Mouse (Mus musculus): Measurements from ENCODE around the gene Pi4ka. TPM values are rescaled to one million over a fixed set of nuclear protein-coding genes. Genes with fewer than 3 reads are reported as not detected.

Gene Pi4ka
- polyA plus RNA-seq, 2 experiments: 36.5 to 62.3 TPM

DNA sequence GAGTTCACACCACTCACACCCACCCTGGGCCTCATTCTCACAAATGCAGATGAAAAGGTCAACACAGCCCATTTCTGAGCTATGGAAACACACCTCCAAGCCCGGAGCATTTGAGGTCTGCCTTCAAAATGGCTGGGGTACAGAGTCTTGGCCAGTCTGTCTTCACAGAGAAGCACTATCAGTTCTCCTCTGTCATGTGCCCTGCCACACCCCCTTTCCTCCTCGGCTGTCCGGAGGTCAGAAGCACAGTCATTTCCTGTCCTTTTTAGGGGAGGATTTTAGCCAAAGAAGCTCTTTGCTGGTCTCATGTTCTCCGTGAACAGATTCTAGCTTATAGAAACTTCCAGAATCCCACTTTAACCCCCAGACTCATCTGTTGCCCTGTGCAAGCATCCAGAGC lies 4.1 kb upstream of the Pi4ka start:
- Histone ChIP-seq H3K27ac (replicated peaks; ENCODE audit: low read depth, low read length) (no peak overlapping the region), H3K4me3 (replicated peaks; ENCODE audit: low read length) (no peak overlapping the region)

DNA sequence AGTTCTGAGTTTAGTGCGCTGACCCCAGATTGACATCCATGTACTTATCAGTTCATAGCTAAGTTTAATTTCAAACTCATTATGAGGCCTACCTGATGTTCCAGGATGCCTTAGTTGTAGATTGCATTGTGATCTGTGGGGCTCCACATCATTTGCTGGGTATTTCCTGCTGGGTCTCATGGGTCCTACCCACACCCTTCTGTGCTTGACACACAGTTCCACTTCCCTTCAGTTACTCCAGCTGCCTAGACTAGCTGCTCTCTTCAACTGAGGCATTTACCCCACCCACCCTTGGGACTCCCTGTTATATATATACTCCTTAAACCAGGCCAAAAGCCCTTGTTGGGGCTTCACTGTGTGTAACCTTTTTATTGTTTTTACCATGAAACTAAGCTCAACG lies 2.9 kb upstream of the Pi4ka start:
- H3K4me2 ChIP-seq (replicated peaks; ENCODE audit: low read depth, low read length, severe bottlenecking): no peak overlapping the region
- DNase-seq (ENCODE audit: low spot score) (no peak), ATAC-seq (ENCODE audit: low FRiP score, low read depth) (no peak)
- no peak overlapping the region for H3K27ac ChIP-seq (replicated peaks; ENCODE audit: low read depth, low read length)
- no peak overlapping the region for H3K9ac ChIP-seq (ENCODE audit: low read depth, low read length, severe bottlenecking)
- WGBS: 81% methylated on average over 2 of the region's 2 CpGs
- peaks cover 8% of the 10 kb centered on the region; the same call in 1 of the 2 replicates for H3K4me1 ChIP-seq (ENCODE audit: control insufficient read depth, insufficient read depth, low read length)
- no peak for TF ChIP-seq POLR2A (IDR thresholded peaks at IDR 0.05; ENCODE audit: borderline replicate concordance, extremely low read depth, insufficient read depth, insufficient read length)
- H3K36me3 ChIP-seq (ENCODE audit: control insufficient read depth, insufficient read depth, low read length): no peaks in the 10 kb centered on the region; the same call in 1 of the 2 replicates
- H3K9me3 ChIP-seq (ENCODE audit: control insufficient read depth, low read length): no peaks in the 10 kb centered on the region
- no peaks in the 10 kb centered on the region for H3K27me3 ChIP-seq (ENCODE audit: control insufficient read depth, insufficient read depth, low read length)
- H3K4me3 ChIP-seq (replicated peaks; ENCODE audit: low read length): no peak overlapping the region

More for the DNA sequence above, 4.1 kb upstream of the Pi4ka start:
- ATAC-seq (ENCODE audit: low FRiP score, low read depth) (no peak), DNase-seq (ENCODE audit: low spot score) (no peak)
- no peak overlapping the region for H3K9ac ChIP-seq (ENCODE audit: low read depth, low read length, severe bottlenecking)
- H3K4me1 ChIP-seq (ENCODE audit: control insufficient read depth, insufficient read depth, low read length): no peaks in the 10 kb centered on the region
- no peaks in the 10 kb centered on the region; the same call in 1 of the 2 replicates for H3K36me3 ChIP-seq (ENCODE audit: control insufficient read depth, insufficient read depth, low read length)
- 59% methylated on average over 4 of the region's 4 CpGs for WGBS
- no peaks in the 10 kb centered on the region for H3K27me3 ChIP-seq (ENCODE audit: control insufficient read depth, insufficient read depth, low read length)
- H3K9me3 ChIP-seq (ENCODE audit: control insufficient read depth, low read length): no peaks in the 10 kb centered on the region
- H3K4me2 ChIP-seq (replicated peaks; ENCODE audit: low read depth, low read length, severe bottlenecking): no peak overlapping the region
- no peak for TF ChIP-seq POLR2A (IDR thresholded peaks at IDR 0.05; ENCODE audit: borderline replicate concordance, extremely low read depth, insufficient read depth, insufficient read length)

DNA sequence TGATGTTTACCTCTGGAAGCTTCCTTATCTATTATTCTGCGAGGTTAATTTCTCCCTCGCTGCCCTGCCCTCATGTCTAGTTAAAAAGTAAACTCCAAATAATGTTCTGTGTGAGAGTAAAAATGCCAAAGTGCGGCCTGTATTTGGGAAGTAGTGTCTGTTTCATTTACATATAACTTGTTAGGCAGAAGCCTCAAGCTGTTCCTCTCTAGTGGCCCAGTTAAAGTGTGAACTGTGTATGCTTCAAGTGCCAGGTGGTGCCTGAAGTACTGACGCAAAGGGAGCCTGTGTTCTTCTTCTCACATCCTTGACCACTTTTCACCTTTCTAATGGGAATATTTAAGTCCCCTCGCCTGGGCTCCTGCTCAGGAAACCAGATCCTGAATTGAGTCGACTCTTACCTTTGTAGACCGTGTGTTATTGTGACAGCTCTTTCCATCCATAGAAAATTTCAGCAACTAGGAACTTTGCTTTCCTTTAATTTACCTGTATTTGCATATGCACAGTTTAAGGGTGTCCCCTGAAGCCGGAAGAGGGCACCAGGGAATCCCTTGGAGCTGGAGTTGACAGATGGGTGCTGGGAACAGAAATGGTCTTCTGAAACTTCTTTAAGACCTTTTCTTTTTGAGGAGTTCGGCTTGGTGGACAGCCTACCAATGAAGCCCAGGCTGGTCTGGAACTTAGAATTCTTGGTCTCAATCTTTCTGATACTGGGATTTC lies 558 bp upstream of the Pi4ka start:
- DNase-seq (ENCODE audit: low spot score) (no peak), ATAC-seq (ENCODE audit: low FRiP score, low read depth) (no peak)
- peak overlapping the region; percentile 80 for H3K4me3 ChIP-seq (replicated peaks; ENCODE audit: low read length)
- no peak overlapping the region for H3K27ac ChIP-seq (replicated peaks; ENCODE audit: low read depth, low read length)
- peak overlapping the region; percentile 65 for H3K4me2 ChIP-seq (replicated peaks; ENCODE audit: low read depth, low read length, severe bottlenecking)
- no peaks in the 10 kb centered on the region for H3K9me3 ChIP-seq (ENCODE audit: control insufficient read depth, low read length)
- TF ChIP-seq POLR2A (IDR thresholded peaks at IDR 0.05; ENCODE audit: borderline replicate concordance, extremely low read depth, insufficient read depth, insufficient read length): no peak
- H3K9ac ChIP-seq (ENCODE audit: low read depth, low read length, severe bottlenecking): peak overlapping the region; percentile 79
- WGBS: 31% methylated on average over 9 of the region's 9 CpGs
- H3K27me3 ChIP-seq (ENCODE audit: control insufficient read depth, insufficient read depth, low read length): no peaks in the 10 kb centered on the region
- H3K36me3 ChIP-seq (ENCODE audit: control insufficient read depth, insufficient read depth, low read length): peaks cover 3% of the 10 kb centered on the region; the same call in 1 of the 2 replicates
- peaks cover 8% of the 10 kb centered on the region; the same call in 1 of the 2 replicates for H3K4me1 ChIP-seq (ENCODE audit: control insufficient read depth, insufficient read depth, low read length)

DNA sequence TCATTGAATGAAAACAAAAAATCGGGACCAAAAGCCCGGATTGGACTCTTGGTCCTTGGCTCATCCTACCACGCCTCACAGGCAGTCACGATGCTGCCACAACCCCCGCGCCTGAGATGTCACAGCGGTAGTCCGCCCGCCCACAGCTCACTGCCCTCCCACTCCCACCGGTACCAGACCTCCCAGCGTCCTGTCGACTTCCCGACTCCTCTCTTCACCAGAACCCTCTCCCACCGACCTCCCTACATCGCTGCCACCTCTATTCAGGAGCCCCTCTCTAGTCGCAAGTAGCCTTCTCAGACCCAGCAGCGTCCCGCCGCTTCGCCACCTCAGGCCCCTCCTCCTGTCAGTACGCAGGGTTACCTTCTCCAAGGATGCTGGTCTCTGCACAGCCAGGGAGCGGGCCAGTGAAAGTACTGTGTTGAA lies 830 bp downstream of the Pi4ka start:
- DNase-seq (ENCODE audit: low spot score): peak; percentile 34
- H3K4me1 ChIP-seq (ENCODE audit: control insufficient read depth, insufficient read depth, low read length): peaks cover 8% of the 10 kb centered on the region; the same call in 1 of the 2 replicates
- H3K27me3 ChIP-seq (ENCODE audit: control insufficient read depth, insufficient read depth, low read length): no peaks in the 10 kb centered on the region
- no peaks in the 10 kb centered on the region for H3K9me3 ChIP-seq (ENCODE audit: control insufficient read depth, low read length)
- H3K27ac ChIP-seq (replicated peaks; ENCODE audit: low read depth, low read length): peak overlapping the region; percentile 73
- no peak for TF ChIP-seq POLR2A (IDR thresholded peaks at IDR 0.05; ENCODE audit: borderline replicate concordance, extremely low read depth, insufficient read depth, insufficient read length)
- H3K36me3 ChIP-seq (ENCODE audit: control insufficient read depth, insufficient read depth, low read length): peaks cover 3% of the 10 kb centered on the region; the same call in 1 of the 2 replicates
- WGBS: under 1% methylated on average over 20 of the region's 22 CpGs
- H3K9ac ChIP-seq (ENCODE audit: low read depth, low read length, severe bottlenecking): peak overlapping the region; percentile 79
- peak overlapping the region; percentile 80 for H3K4me3 ChIP-seq (replicated peaks; ENCODE audit: low read length)
- ATAC-seq (ENCODE audit: low FRiP score, low read depth): peak; percentile 79
- peak overlapping the region; percentile 65 for H3K4me2 ChIP-seq (replicated peaks; ENCODE audit: low read depth, low read length, severe bottlenecking)

DNA sequence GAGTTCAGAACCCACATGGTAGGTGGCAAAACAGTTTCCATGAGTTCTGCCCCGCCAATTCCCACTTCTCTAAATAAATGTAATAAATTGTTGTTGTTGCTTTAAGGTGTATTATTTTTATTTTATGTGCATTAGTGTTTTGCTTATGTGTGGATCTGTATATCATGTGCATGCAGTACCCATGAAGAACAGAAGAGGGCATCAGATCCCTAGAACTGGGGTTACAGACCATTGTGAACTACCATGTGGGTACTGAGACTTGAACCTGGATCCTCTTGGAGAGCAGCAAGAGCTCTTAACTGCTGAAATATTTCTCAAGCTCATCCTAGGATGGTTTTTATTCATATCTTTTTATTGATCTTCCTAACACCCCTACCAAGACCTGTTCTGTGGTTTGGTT lies 3.3 kb downstream of the Pi4ka start:
- H3K27me3 ChIP-seq (ENCODE audit: control insufficient read depth, insufficient read depth, low read length): no peaks in the 10 kb centered on the region
- ATAC-seq (ENCODE audit: low FRiP score, low read depth) (no peak), DNase-seq (ENCODE audit: low spot score) (no peak)
- H3K36me3 ChIP-seq (ENCODE audit: control insufficient read depth, insufficient read depth, low read length): peaks cover 3% of the 10 kb centered on the region; the same call in 1 of the 2 replicates
- H3K9ac ChIP-seq (ENCODE audit: low read depth, low read length, severe bottlenecking): no peak overlapping the region
- H3K27ac ChIP-seq (replicated peaks; ENCODE audit: low read depth, low read length): no peak overlapping the region
- no peak overlapping the region for H3K4me3 ChIP-seq (replicated peaks; ENCODE audit: low read length)
- WGBS: 84% methylated on average over 1 of the region's 1 CpGs
- H3K4me1 ChIP-seq (ENCODE audit: control insufficient read depth, insufficient read depth, low read length): peaks cover 8% of the 10 kb centered on the region; the same call in 1 of the 2 replicates
- H3K9me3 ChIP-seq (ENCODE audit: control insufficient read depth, low read length): no peaks in the 10 kb centered on the region
- H3K4me2 ChIP-seq (replicated peaks; ENCODE audit: low read depth, low read length, severe bottlenecking): no peak overlapping the region
- no peak for TF ChIP-seq POLR2A (IDR thresholded peaks at IDR 0.05; ENCODE audit: borderline replicate concordance, extremely low read depth, insufficient read depth, insufficient read length)

All from limb, embryonic 14.5 days (tissue).